Mouse (Mus musculus) gastrocnemius, adult 18-20 months (tissue): ENCODE data around the gene Bpifc. TPM values are rescaled to one million over a fixed set of nuclear protein-coding genes. Genes with fewer than 3 reads are reported as not detected.
"Not testable (repeated sequence)": the region's sequence is repeated elsewhere in the genome, so short reads cannot be mapped to it uniquely, and the experiment has no call there.

Experiments used
- DNase-seq: peaks from one replicate; pipeline ENCODE4 v3.0.0; 2021; ENCODE audit warnings: low spot score
- long read RNA-seq, 2 experiments: library from polyadenylated mRNA; stranded (forward); transcript quantifications; one replicate each; pipeline ENCODE4 v2.0.0; 2021
- total RNA-seq, 2 experiments: library from RNA; stranded (reverse); gene quantifications; 2 replicates each; pipeline ENCODE4 v1.2.3; 2021

Bpifc gene
- total RNA-seq: not detected
- long read RNA-seq, experiment 1: 0 reads
- long read RNA-seq, experiment 2: 0 reads

GRCm38 (mm10) chr10:86011781-86012180 lies at the start of gene Bpifc:
Bpifc (minus strand) TSS chr10:86011895.
- no peak for DNase-seq

- DNase-seq: no peak
Observed at GRCm38 (mm10) chr10:86060267-86060666, 48.6 kb upstream of the Bpifc start.

DNA sequence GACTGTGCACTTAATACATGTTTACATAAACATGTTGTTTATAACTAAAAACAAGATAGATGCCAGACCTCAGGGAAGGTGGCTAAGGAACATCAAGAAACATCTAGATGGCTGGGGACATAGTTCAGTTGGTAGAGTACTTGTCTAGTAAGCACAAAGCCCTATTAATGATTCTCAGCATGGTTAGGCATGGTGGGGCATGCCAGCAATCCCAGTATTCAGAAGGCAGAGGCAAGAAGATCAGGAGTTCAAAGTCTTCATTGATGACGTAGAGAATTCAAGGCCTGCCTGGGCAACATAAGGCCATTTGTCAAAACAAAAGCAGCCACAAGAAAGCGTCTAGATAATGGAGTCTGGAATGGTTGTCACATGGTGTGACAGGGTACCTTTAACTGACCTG lies 46.0 kb upstream of the Bpifc start:
- DNase-seq: no peak

DNA sequence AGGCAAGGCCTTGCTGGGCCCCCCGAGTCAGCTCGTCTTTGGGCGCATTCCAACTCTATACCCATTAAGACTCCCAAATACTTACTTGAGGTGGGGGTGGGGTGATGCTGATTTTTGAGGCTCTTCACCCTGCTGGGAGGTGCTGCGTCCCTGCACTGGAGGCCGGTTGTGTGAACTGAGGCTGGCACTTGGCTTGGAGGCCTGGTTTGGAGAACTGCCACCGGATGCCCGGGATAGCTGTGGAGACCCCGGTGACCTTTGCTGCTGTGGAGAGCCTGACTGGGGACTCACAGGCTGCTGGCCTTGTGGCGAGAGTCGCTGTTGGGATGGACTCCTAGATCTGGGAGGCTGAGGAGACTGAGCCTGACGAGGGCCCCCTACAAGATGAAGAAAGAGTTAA lies 45.6 kb upstream of the Bpifc start:
- no peak for DNase-seq

GRCm38 (mm10) chr10:86056297-86056903 lies 44.7 kb upstream of the Bpifc start:
- DNase-seq: no peak

- DNase-seq: no peak
Observed at GRCm38 (mm10) chr10:86052818-86053522, 41.3 kb upstream of the Bpifc start.

GRCm38 (mm10) chr10:86050522-86050921 lies 38.8 kb upstream of the Bpifc start:
- no peak for DNase-seq

DNA sequence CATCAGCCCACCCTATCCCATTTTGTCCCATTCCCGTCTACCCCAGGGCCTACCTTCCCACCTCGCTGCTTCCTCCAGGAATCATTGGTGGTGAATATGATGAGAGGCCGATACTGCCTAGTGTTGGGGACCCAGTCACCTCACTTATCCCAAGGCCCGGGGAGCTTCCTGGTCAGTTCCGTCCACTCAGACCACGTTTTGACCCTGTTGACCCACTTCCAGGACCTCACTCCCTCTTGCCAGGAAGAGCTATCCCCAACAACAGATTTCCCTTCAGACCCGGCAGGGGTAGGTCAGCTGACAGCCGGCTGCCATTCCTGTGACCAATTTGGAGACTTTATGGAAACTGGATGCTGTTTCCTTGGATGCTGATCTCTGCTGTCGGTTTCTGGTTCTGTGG lies 36.1 kb upstream of the Bpifc start:
- DNase-seq: no peak

DNA sequence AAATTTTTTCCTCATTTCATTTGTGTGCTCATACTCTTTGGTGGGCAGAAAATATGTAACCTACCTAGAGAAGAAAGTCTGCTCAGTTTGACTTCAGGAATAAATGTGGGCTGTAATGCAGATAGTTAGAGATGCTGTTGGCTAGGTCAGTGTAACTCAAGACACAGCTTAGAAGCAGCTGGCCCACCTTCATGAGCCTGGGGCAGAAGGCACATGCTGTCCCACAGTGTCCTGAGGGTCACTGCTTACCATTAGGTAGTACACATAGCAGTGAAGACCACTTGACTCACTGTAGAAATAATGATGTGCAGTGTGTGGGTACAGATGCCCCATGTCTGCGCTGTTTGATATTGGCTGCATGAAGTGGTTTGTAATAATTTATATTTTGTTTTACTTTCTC lies 34.7 kb upstream of the Bpifc start:
- no peak for DNase-seq

DNA sequence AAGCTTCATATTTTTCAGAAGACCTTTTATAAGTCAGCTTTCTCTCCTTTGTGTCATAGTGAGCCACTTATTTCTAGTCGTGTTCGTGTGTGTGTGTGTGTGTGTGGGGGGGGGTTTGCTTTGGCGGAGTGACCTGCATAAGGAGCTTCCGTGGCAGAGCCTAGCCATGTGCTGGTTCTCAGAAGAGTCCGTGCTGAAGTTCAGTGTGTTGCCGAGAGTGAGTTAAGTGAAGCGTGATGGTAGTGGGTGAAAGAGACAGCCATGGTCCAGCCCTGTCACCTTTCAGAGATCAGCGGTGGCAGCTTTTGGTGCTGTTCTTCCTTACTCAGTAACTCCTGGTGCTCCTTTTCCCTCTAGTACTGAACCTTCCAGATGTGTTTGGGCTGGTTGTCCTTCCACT lies 32.4 kb upstream of the Bpifc start:
- DNase-seq: no peak

- no peak for DNase-seq
Observed at GRCm38 (mm10) chr10:86043651-86044050, 32.0 kb upstream of the Bpifc start.

GRCm38 (mm10) chr10:86034007-86034728 lies 22.5 kb upstream of the Bpifc start:
- peak; percentile 25 for DNase-seq

DNA sequence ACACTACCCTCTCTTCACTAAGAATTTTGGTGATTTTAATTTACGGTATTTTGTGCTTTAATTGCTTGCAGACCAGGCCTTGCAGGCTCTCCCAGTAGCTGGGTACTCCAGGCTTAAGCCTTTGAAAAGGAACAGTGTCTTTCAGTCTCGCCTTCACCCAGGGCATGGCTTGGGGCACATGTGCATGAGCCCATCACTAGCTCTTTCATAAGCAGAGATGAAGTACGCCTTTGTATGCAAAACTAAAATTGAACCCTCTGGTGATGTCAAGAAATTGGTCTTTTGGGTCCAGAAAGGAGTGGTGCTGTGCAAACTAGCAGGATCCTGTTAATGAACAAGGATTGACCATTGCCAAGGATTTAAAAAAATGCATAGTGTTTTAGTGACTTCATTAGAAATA lies 20.8 kb upstream of the Bpifc start:
- no peak for DNase-seq

- no peak for DNase-seq
Observed at GRCm38 (mm10) chr10:86030743-86031142, 19.0 kb upstream of the Bpifc start.

DNA sequence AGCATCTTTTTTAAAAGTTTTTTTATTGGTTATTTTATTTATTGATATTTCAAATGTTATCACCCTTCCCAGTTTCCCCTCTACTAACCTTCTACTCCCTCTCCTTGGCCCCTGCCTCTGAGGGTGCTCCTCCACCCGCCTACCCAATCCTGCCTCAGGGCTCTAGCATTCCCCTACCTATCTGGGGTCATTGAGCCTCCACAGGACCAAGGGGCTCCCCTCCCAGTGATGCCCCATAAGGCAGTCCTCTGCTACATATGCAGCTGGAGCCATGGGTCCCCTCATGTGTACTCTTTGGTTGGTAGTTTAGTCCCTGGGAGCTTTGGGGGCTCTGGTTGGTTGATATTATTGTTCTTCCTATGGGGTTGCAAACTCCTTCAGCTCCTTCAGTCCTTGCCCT lies 15.1 kb upstream of the Bpifc start:
- not testable (repeated sequence) for DNase-seq

- no peak for DNase-seq
Observed at GRCm38 (mm10) chr10:86026354-86026753, 14.7 kb upstream of the Bpifc start.

DNA sequence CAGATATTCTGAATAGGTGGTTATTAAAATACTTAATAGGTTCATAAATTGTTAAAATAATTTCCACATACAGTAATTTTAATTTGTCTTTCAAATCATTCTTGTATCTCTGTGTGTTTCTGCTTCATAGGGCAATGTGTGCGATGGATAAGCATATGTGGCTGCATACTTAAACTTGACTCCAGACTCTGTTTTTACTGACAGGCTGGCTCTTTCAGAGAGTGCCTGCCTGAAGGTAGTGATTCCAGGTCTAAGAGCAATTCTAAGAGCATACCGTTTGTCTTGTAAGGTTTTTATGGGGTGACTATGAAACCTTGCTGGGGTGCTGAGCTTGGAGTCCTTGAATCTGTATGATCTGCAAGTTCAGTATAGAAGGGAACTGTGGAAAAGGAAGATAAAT lies 14.2 kb upstream of the Bpifc start:
- no peak for DNase-seq

- DNase-seq: no peak
Observed at GRCm38 (mm10) chr10:86023149-86023548, 11.5 kb upstream of the Bpifc start.

GRCm38 (mm10) chr10:86022474-86022816 lies 10.8 kb upstream of the Bpifc start:
- DNase-seq: no peak

- peak; percentile 85 for DNase-seq
Observed at GRCm38 (mm10) chr10:86021749-86022473, 10.2 kb upstream of the Bpifc start, which contains the start of gene Fbxo7. Fbxo7 (plus strand) TSS chr10:86021972.

- no peak for DNase-seq
Observed at GRCm38 (mm10) chr10:86021408-86021748, 9.7 kb upstream of the Bpifc start.

GRCm38 (mm10) chr10:86018813-86019212 lies 7.1 kb upstream of the Bpifc start:
- DNase-seq: no peak
